Mouse (Mus musculus): ENCODE data around the gene Ppp4r4. TPM values are rescaled to one million over a fixed set of nuclear protein-coding genes. Genes with fewer than 3 reads are reported as not detected.

Gene Ppp4r4
- polyA plus RNA-seq, 1 experiment: 0.12 TPM

- Histone ChIP-seq H3K27me3 (ENCODE audit: control insufficient read depth, insufficient read depth, low read length) (no peaks in the 10 kb centered on the region), H3K4me1 (replicated peaks; ENCODE audit: control insufficient read depth, insufficient read depth, low read length) (no peaks in the 10 kb centered on the region), H3K27ac (ENCODE audit: control insufficient read depth, insufficient read depth, low read length) (no peak overlapping the region), H3K36me3 (ENCODE audit: control insufficient read depth, insufficient read depth, low read length) (no peaks in the 10 kb centered on the region), H3K4me3 (ENCODE audit: control insufficient read depth, insufficient read depth, low read length) (no peak overlapping the region)
- TF ChIP-seq POLR2A (IDR thresholded peaks at IDR 0.05; ENCODE audit: control insufficient read depth, extremely low read depth, insufficient read depth, low read length, poor library complexity): no peak
- no peak for TF ChIP-seq CTCF (IDR thresholded peaks at IDR 0.05; ENCODE audit: borderline replicate concordance, control insufficient read depth, extremely low read depth, insufficient read depth, low read length, poor library complexity)
- 65% methylated on average over 3 of the region's 3 CpGs for WGBS
- no peak for DNase-seq
Observed at GRCm38 (mm10) chr12:103504402-103504801, 27.7 kb upstream of the Ppp4r4 start.

DNA sequence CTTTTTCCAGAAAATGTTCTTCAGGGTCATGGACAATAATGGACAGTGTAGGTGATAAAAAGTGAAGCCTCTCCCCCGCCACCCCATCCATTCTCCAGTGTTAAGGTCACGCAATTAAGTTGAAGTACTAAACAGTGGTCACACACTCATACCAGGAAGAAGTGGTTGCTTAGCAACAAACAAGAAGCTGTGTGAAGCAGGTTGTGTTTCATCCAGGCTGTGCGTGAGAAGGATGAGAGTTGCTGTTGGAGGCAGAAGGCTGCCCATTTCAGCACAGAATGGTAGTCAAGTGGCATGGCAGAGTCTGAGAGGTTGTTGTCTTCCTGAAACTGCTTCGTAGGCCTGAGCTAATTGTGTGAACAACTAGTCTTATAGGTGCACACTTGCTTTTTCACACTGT, 23.7 kb upstream of the Ppp4r4 start:
- WGBS: 83% methylated on average over 4 of the region's 4 CpGs
- Histone ChIP-seq H3K36me3 (ENCODE audit: control insufficient read depth, insufficient read depth, low read length) (no peaks in the 10 kb centered on the region), H3K4me3 (ENCODE audit: control insufficient read depth, insufficient read depth, low read length) (no peak overlapping the region), H3K27me3 (ENCODE audit: control insufficient read depth, insufficient read depth, low read length) (no peaks in the 10 kb centered on the region), H3K27ac (ENCODE audit: control insufficient read depth, insufficient read depth, low read length) (no peak overlapping the region), H3K4me1 (replicated peaks; ENCODE audit: control insufficient read depth, insufficient read depth, low read length) (no peaks in the 10 kb centered on the region)
- TF ChIP-seq POLR2A (IDR thresholded peaks at IDR 0.05; ENCODE audit: control insufficient read depth, extremely low read depth, insufficient read depth, low read length, poor library complexity): no peak
- TF ChIP-seq CTCF (IDR thresholded peaks at IDR 0.05; ENCODE audit: borderline replicate concordance, control insufficient read depth, extremely low read depth, insufficient read depth, low read length, poor library complexity): no peak
- no peak for DNase-seq

GRCm38 (mm10) chr12:103509893-103510292, 22.2 kb upstream of the Ppp4r4 start:
- no peaks in the 10 kb centered on the region for H3K4me1 ChIP-seq (replicated peaks; ENCODE audit: control insufficient read depth, insufficient read depth, low read length)
- no peaks in the 10 kb centered on the region for H3K27me3 ChIP-seq (ENCODE audit: control insufficient read depth, insufficient read depth, low read length)
- TF ChIP-seq CTCF (IDR thresholded peaks at IDR 0.05; ENCODE audit: borderline replicate concordance, control insufficient read depth, extremely low read depth, insufficient read depth, low read length, poor library complexity) (no peak), POLR2A (IDR thresholded peaks at IDR 0.05; ENCODE audit: control insufficient read depth, extremely low read depth, insufficient read depth, low read length, poor library complexity) (no peak)
- WGBS: 94% methylated on average over 8 of the region's 8 CpGs
- H3K36me3 ChIP-seq (ENCODE audit: control insufficient read depth, insufficient read depth, low read length): no peaks in the 10 kb centered on the region
- H3K4me3 ChIP-seq (ENCODE audit: control insufficient read depth, insufficient read depth, low read length): no peak overlapping the region
- DNase-seq: no peak
- H3K27ac ChIP-seq (ENCODE audit: control insufficient read depth, insufficient read depth, low read length): no peak overlapping the region

GRCm38 (mm10) chr12:103511586-103511985, 20.5 kb upstream of the Ppp4r4 start:
- no peak overlapping the region for H3K27ac ChIP-seq (ENCODE audit: control insufficient read depth, insufficient read depth, low read length)
- 57% methylated on average over 2 of the region's 2 CpGs for WGBS
- DNase-seq: no peak
- no peaks in the 10 kb centered on the region for H3K36me3 ChIP-seq (ENCODE audit: control insufficient read depth, insufficient read depth, low read length)
- H3K4me1 ChIP-seq (replicated peaks; ENCODE audit: control insufficient read depth, insufficient read depth, low read length): no peaks in the 10 kb centered on the region
- no peak overlapping the region for H3K4me3 ChIP-seq (ENCODE audit: control insufficient read depth, insufficient read depth, low read length)
- H3K27me3 ChIP-seq (ENCODE audit: control insufficient read depth, insufficient read depth, low read length): no peaks in the 10 kb centered on the region
- TF ChIP-seq CTCF (IDR thresholded peaks at IDR 0.05; ENCODE audit: borderline replicate concordance, control insufficient read depth, extremely low read depth, insufficient read depth, low read length, poor library complexity) (no peak), POLR2A (IDR thresholded peaks at IDR 0.05; ENCODE audit: control insufficient read depth, extremely low read depth, insufficient read depth, low read length, poor library complexity) (no peak)

- no peak for DNase-seq
- no peaks in the 10 kb centered on the region for H3K36me3 ChIP-seq (ENCODE audit: control insufficient read depth, insufficient read depth, low read length)
- WGBS: 87% methylated on average over 2 of the region's 2 CpGs
- H3K27ac ChIP-seq (ENCODE audit: control insufficient read depth, insufficient read depth, low read length): no peak overlapping the region
- no peaks in the 10 kb centered on the region for H3K27me3 ChIP-seq (ENCODE audit: control insufficient read depth, insufficient read depth, low read length)
- TF ChIP-seq CTCF (IDR thresholded peaks at IDR 0.05; ENCODE audit: borderline replicate concordance, control insufficient read depth, extremely low read depth, insufficient read depth, low read length, poor library complexity) (no peak), POLR2A (IDR thresholded peaks at IDR 0.05; ENCODE audit: control insufficient read depth, extremely low read depth, insufficient read depth, low read length, poor library complexity) (no peak)
- H3K4me3 ChIP-seq (ENCODE audit: control insufficient read depth, insufficient read depth, low read length): no peak overlapping the region
- H3K4me1 ChIP-seq (replicated peaks; ENCODE audit: control insufficient read depth, insufficient read depth, low read length): no peaks in the 10 kb centered on the region
Observed at GRCm38 (mm10) chr12:103513039-103513438, 19.0 kb upstream of the Ppp4r4 start.

DNA sequence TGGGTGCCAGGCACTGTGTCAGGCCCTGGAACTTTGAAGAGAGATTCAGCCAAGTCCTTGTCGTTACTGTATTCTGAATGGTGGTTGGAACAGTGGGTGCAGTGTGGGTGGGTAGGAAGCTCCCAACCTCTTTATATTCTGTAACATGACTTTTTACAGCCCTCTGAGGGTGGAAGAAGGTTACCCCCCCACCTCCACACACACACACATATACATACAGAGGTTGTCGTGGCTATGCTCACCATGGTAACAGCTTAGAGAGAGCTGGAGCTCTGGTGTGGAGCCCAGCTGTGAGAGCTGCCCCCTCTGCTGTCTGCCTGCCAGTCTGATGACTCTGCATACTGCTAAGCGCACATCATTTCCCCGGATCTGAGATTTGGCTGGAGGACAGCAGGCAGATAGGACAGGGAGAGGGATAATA, 18.6 kb upstream of the Ppp4r4 start:
- no peak overlapping the region for H3K27ac ChIP-seq (ENCODE audit: control insufficient read depth, insufficient read depth, low read length)
- no peak for TF ChIP-seq POLR2A (IDR thresholded peaks at IDR 0.05; ENCODE audit: control insufficient read depth, extremely low read depth, insufficient read depth, low read length, poor library complexity)
- no peak for TF ChIP-seq CTCF (IDR thresholded peaks at IDR 0.05; ENCODE audit: borderline replicate concordance, control insufficient read depth, extremely low read depth, insufficient read depth, low read length, poor library complexity)
- no peak overlapping the region for H3K4me3 ChIP-seq (ENCODE audit: control insufficient read depth, insufficient read depth, low read length)
- no peaks in the 10 kb centered on the region for H3K4me1 ChIP-seq (replicated peaks; ENCODE audit: control insufficient read depth, insufficient read depth, low read length)
- no peaks in the 10 kb centered on the region for H3K27me3 ChIP-seq (ENCODE audit: control insufficient read depth, insufficient read depth, low read length)
- no peaks in the 10 kb centered on the region for H3K36me3 ChIP-seq (ENCODE audit: control insufficient read depth, insufficient read depth, low read length)
- 67% methylated on average over 4 of the region's 4 CpGs for WGBS
- no peak for DNase-seq

- TF ChIP-seq CTCF (IDR thresholded peaks at IDR 0.05; ENCODE audit: borderline replicate concordance, control insufficient read depth, extremely low read depth, insufficient read depth, low read length, poor library complexity) (no peak), POLR2A (IDR thresholded peaks at IDR 0.05; ENCODE audit: control insufficient read depth, extremely low read depth, insufficient read depth, low read length, poor library complexity) (no peak)
- DNase-seq: no peak
- WGBS: 69% methylated on average over 3 of the region's 3 CpGs
- no peaks in the 10 kb centered on the region for H3K4me1 ChIP-seq (replicated peaks; ENCODE audit: control insufficient read depth, insufficient read depth, low read length)
- no peak overlapping the region for H3K4me3 ChIP-seq (ENCODE audit: control insufficient read depth, insufficient read depth, low read length)
- H3K27ac ChIP-seq (ENCODE audit: control insufficient read depth, insufficient read depth, low read length): no peak overlapping the region
- H3K27me3 ChIP-seq (ENCODE audit: control insufficient read depth, insufficient read depth, low read length): no peaks in the 10 kb centered on the region
- H3K36me3 ChIP-seq (ENCODE audit: control insufficient read depth, insufficient read depth, low read length): no peaks in the 10 kb centered on the region
Observed at GRCm38 (mm10) chr12:103514354-103514753, 17.7 kb upstream of the Ppp4r4 start.

Data from thymus, adult 2 months (tissue).